Mouse (Mus musculus) layer of hippocampus, adult 2 months (tissue): ENCODE measurements around the gene Krt83. TPM values are rescaled to one million over a fixed set of nuclear protein-coding genes. Genes with fewer than 3 reads are reported as not detected.
"Not testable (repeated sequence)": the region's sequence is repeated elsewhere in the genome, so short reads cannot be mapped to it uniquely, and the experiment has no call there.

Experiments used
- DNase-seq, 2 experiments: peaks; one replicate each; pipeline ENCODE4 v3.0.0; 2022; ENCODE audit warnings: low spot score in 2 of 2
- H3K27ac ChIP-seq: fragments of 200-600 bp; 2 replicates; pipeline ENCODE4 v1.8.1; 2022
- H3K4me3 ChIP-seq: fragments of 200-600 bp; 2 replicates; pipeline ENCODE4 v1.8.1; 2022; ENCODE audit warnings: mild to moderate bottlenecking
- CTCF ChIP-seq: fragments of 200-600 bp; conservative IDR thresholded peaks from 2 replicates; pipeline ENCODE4 v1.8.1; 2022; ENCODE audit warnings: antibody characterized with exemption, mild to moderate bottlenecking, moderate library complexity
- long read RNA-seq, 2 experiments: library from polyadenylated mRNA; stranded (forward); transcript quantifications; one replicate each; pipeline ENCODE4 v2.0.0; 2021; ENCODE audit warnings: borderline mapping rate in 2 of 2
- total RNA-seq, 2 experiments: library from RNA; stranded (reverse); gene quantifications; 2 replicates each; pipeline ENCODE4 v1.2.3; 2021

Krt83 gene
- total RNA-seq = not detected
- long read RNA-seq, experiment 1 = 0 reads
- long read RNA-seq, experiment 2 = 0 reads

DNA sequence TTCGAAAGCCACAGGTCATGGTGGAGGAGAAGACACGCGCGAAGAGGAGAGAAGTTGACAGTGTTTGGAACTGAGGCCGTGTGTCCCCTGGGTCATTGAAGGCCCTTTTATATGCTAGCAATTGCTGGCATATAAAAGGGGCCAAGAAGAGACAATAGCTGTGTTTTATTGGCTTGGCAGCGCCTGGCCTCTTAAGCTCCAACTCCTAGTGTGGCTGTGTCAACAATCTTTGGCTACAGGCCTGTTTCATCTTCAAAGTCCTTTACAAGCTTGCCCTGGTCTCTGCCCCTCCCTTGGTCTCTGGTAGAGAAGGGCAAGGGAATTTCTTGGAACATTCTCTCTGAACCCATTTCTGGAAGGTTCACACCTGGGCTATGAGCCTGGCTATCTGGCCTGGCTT, at the start of gene Krt83:
Gene Krt83 (minus strand): TSS at position 82 of the 400 bp plus-strand sequence.
- H3K4me3 ChIP-seq = no peak within 1 kb of the TSS
- no peak within 1 kb of the TSS for H3K27ac ChIP-seq
- TF ChIP-seq CTCF = no peak
- DNase-seq = no peak

GRCm38 (mm10) chr15:101538580-101538900, 47.2 kb upstream of the Krt83 start:
- no peak overlapping the region for H3K4me3 ChIP-seq
- no peak for TF ChIP-seq CTCF
- DNase-seq = no peak
- H3K27ac ChIP-seq = no peak overlapping the region

DNA sequence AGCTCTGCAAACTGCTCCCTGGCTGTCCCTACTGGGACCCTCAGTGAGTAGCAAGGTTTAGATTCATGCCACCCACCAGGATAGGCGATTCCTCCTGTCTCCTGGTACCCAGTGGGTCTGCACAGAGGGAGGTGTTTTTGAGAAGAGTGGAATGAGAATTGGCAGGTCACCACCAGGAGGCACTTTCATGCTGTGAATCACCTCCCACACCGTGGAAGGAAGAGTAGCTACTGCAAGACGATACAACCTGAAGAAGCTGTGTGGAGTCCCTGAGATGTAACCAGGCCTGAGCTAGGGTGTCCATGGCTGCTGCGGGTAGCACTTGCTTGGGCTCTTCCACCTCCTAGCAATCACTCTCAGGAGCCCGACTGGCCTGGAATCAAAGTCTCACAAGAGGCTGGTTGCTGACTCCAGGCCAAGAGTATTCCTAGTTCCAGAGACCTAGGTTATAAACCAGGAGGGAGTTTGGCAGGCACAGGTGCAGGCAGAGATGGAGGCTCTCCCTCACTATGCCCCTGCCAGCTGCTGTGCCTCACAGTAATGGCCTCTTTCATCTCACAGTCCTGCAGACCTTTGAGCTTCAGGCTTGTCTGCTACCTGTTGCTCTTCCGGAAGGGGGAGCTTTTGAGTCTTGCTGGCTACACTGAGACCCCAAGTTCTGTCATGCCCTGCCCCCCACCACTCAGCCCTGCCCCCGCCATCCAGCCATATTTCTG, 46.7 kb upstream of the Krt83 start:
- Histone ChIP-seq H3K27ac (no peak overlapping the region), H3K4me3 (no peak overlapping the region)
- TF ChIP-seq CTCF = no peak; the same call in 1 of the 2 replicates
- no peak for DNase-seq

- Histone ChIP-seq H3K27ac (peak overlapping the region; percentile 32; the same call in 1 of the 2 replicates), H3K4me3 (no peak overlapping the region)
- no peak for TF ChIP-seq CTCF
- DNase-seq = no peak
Measured at GRCm38 (mm10) chr15:101536054-101536850, 44.9 kb upstream of the Krt83 start.

- TF ChIP-seq CTCF = no peak
- DNase-seq = no peak
Measured at GRCm38 (mm10) chr15:101532720-101533119, 41.4 kb upstream of the Krt83 start, which contains the start of gene Krt84. Gene Krt84, minus strand, starts transcription at chr15:101532820.

DNA sequence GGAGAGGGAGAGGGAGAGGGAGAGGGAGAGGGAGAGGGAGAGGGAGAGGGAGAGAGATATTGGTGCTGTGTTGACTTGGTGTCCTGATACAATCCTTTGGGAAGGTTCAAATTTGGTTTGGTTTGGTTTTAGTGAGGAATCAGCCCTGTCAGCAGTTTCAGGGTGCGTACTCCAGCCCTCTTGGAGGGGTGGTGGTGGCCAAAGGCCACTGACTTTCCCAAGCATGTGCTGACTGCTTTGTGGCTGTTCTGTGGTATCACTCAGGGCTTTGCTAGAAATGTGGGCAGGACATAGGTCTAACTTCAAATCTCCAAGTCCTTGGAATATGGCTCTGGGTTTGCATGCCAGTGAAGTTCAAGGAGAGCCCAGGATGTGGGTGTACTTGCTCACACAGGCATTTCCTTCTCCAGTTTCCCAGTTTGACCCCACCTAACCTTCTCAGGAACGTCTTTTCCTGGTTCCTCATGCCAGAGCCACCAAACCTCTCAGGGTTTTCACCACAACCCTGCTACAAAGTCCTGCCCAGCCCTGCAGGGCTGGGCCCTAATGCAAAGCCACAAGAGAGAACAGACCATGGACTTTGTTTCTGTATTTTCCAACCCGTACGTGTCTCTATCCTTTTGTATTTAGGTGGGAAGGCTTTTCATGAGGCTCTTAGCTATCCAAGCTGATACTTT, 31.4 kb upstream of the Krt83 start:
- no peak for DNase-seq
- H3K27ac ChIP-seq = no peak overlapping the region
- H3K4me3 ChIP-seq = no peak overlapping the region
- no peak for TF ChIP-seq CTCF

More at GRCm38 (mm10) chr15:101532720-101533119, 41.4 kb upstream of the Krt83 start, which contains the start of gene Krt84:
- Histone ChIP-seq H3K27ac (no peak within 1 kb of the TSS), H3K4me3 (no peak within 1 kb of the TSS)

GRCm38 (mm10) chr15:101519792-101520191, 28.5 kb upstream of the Krt83 start:
- Histone ChIP-seq H3K4me3 (no peak overlapping the region), H3K27ac (no peak overlapping the region)
- DNase-seq = peak; percentile 67 to 79
- TF ChIP-seq CTCF = peak; percentile 96

GRCm38 (mm10) chr15:101517161-101517560, 25.8 kb upstream of the Krt83 start, which contains the start of gene Gm49425:
Gene Gm49425, minus strand, starts transcription at chr15:101517261.
- not testable (repeated sequence) for H3K4me3 ChIP-seq, DNase-seq, H3K27ac ChIP-seq

DNA sequence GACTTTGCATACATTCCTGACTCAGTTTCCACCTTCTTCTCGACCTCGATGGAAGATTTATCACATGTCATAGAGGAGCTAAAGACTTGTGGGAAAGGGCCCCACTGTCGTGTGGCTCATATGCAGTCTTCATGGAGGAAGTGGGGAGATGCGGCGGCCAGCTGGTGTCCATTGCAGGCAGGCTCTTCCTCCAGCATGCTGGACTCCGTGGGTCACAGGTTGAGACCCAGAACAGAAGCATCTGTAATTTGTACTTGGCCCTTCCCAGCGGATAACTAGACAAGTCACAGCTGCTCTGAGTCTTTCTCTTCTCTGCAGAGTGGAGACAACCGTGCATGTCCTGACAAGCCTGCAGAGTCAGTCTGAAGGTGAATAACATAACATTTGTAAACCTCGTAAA, 16.9 kb upstream of the Krt83 start:
- Histone ChIP-seq H3K4me3 (no peak overlapping the region), H3K27ac (no peak overlapping the region)
- no peak for TF ChIP-seq CTCF
- no peak for DNase-seq

DNA sequence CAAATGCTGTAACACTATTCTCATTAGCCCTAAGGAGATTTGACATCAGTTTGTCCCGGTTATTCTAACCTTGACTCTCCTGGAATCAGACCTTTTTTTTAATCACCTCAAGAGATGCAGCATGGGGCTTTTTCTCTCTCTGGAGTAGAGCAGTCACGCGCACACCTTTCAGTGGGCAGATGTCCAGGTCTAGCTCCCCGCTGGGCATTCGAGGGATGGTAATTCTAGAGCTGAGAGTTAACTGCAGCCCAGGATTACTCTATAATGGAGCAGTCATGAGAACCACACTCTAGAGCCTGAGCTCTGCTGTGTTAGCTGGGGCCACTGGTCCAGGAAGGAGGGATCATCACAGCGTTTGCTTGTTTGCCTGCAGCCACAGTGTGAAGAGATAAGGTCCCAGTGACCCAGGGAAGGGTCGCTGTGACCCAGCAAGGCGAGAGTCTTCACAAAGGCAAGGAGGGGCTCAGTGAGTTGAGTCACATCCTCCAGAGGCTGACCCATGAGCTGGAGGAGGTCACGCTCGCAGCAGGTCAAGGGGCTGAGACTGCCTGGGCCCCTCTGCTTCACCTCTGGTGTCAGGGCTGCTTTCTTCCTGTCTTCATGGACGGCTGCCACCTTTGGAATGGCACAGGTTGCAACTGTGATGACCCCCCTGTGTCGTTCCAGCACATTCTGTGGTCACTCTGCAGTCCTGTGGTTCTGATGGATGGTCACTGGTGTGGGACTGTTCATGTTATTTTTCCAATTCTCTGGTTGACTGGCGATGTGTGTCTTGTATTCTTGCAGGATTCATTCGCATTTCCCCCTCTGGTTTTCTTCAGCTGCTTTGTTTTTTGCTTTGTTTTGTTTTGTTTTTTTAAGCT, 15.8 kb upstream of the Krt83 start:
- no peak overlapping the region for H3K4me3 ChIP-seq
- no peak for TF ChIP-seq CTCF
- no peak for DNase-seq
- no peak overlapping the region for H3K27ac ChIP-seq

DNA sequence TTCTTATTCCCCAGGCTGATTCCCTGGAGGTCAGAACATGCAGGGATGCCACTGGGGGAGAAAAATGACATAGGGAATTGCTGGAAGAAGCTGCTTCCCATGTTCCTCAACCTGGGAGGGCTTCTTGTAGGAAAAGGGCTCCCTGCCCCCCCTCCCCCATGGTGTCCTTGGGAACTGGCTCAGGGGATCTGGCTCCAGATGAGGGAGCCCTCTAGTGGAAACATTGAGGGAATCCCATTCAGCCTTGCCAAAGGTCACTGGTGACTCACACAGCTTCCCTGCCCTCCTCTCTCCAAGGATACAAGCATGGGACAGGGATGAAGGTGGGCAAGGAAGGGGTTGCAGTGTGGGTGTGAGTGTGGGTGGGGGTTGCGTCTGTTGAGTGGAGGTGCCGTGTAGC, 5.9 kb upstream of the Krt83 start:
- peak; percentile 74 for TF ChIP-seq CTCF
- Histone ChIP-seq H3K27ac (no peak overlapping the region), H3K4me3 (no peak overlapping the region)
- DNase-seq = peak; percentile 4 to 22

DNA sequence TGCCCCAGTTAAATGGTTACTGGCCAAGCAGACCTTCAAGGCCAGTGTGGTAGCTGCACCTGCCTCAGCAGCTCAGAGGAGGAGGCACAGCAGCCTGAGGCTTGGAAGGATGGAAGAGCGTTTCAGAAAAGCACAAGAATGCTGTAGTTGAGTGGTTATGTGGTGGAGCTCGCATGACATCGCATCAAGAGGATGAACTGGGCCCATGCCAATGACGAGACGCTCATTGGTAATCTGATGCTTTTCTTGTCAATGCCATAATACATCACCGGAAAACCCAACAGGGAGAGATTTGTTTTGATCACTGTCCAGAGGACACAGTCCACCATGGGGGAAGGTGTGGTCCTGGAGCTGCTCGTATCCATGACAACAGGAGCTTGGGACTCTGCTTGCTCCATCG, 4.0 kb upstream of the Krt83 start:
- no peak for DNase-seq
- H3K27ac ChIP-seq = no peak overlapping the region
- no peak overlapping the region for H3K4me3 ChIP-seq
- no peak for TF ChIP-seq CTCF
